In the genomic region with DNA sequence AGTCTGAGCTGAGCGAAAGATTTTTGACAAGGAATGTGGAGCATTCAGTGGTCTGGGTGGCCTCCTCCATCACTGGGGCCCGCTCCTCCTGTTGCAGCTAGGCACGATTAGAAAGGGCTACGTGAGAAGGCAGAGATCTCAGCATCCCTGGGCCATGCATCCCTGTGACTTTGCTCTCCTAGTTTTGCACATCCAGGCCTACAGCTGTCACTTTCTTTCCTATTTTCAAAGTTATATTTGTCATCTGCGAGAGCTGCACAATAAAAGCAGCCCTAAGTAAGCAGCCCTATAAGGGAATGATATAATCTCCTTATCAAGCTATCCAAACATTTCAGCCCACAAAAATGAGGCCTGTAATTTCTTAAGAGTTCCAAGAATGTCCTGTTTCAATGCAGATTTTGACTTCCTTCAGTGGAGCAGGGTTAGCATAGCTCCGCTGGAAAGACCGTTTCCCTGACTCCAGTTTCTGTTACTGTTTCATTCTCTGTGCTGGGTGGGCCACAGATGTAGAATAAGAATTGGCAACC, we compare ENCODE assay signal across 11 mouse cellular contexts.
DNase-seq lines count a peak whose midpoint lies in the region; ATAC-seq and TF ChIP-seq lines count a peak whose summit lies in the region.
"Had no signal": no experiment of that assay in that cellular context is flagged by ENCODE, and none has a peak within 500 bp of the region (broad histone marks: within the 10 kb centered on the region; RNA-seq: fewer than 3 reads in every experiment).

No protein-coding gene starts in this region.

- H3K27me3 ChIP-seq in embryonic facial prominence, embryonic 14.5 days (replicated peaks; ENCODE audit: control insufficient read depth, insufficient read depth, low read length) = no peaks in the 10 kb centered on the region
- no peaks in the 10 kb centered on the region for H3K27me3 ChIP-seq in limb, embryonic 15.5 days
- no peaks in the 10 kb centered on the region for H3K27me3 ChIP-seq in forebrain, postnatal 0 days (ENCODE audit: insufficient read depth, low read length)

- peak; percentile 78 for ATAC-seq in embryonic facial prominence, embryonic 14.5 days (ENCODE audit: low read depth)
- 0 out of 2 replicates have a peak, but pooled peaks have one; percentile 32 for ATAC-seq in limb, embryonic 15.5 days (ENCODE audit: insufficient number of reproducible peaks, low FRiP score, low TSS enrichment, low read depth)
- no peak for ATAC-seq in forebrain, postnatal 0 days

- WGBS in embryonic facial prominence, embryonic 14.5 days = 20% methylated on average over 7 of the region's 7 CpGs
- WGBS in limb, embryonic 15.5 days = 20% methylated on average over 7 of the region's 7 CpGs
- WGBS in forebrain, postnatal 0 days = 82% methylated on average over 7 of the region's 7 CpGs

- H3K27ac ChIP-seq in embryonic facial prominence, embryonic 14.5 days (replicated peaks; ENCODE audit: low read depth, low read length) = peak overlapping the region; percentile 100
- H3K27ac ChIP-seq in limb, embryonic 15.5 days = peak overlapping the region; percentile 88
- H3K27ac ChIP-seq in forebrain, postnatal 0 days (ENCODE audit: low read depth, low read length) = no peak overlapping the region
- H3K27ac ChIP-seq: forebrain, embryonic 10.5 days had no signal

- H3K9ac ChIP-seq in embryonic facial prominence, embryonic 14.5 days (ENCODE audit: low read depth, low read length) = peak overlapping the region; percentile 51
- H3K9ac ChIP-seq in limb, embryonic 15.5 days = no peak overlapping the region
- H3K9ac ChIP-seq in forebrain, postnatal 0 days = no peak overlapping the region

- no peak for TF ChIP-seq CTCF in forebrain, postnatal 0 days (IDR thresholded peaks at IDR 0.05; ENCODE audit: low read depth)

- H3K4me3 ChIP-seq in embryonic facial prominence, embryonic 14.5 days (ENCODE audit: low read depth, low read length) = no peak overlapping the region
- no peak overlapping the region for H3K4me3 ChIP-seq in limb, embryonic 15.5 days
- no peak overlapping the region for H3K4me3 ChIP-seq in forebrain, postnatal 0 days (ENCODE audit: low read depth, low read length)
- H3K4me3 ChIP-seq: forebrain, embryonic 10.5 days had no signal

- no peaks in the 10 kb centered on the region for H3K9me3 ChIP-seq in embryonic facial prominence, embryonic 14.5 days (ENCODE audit: control insufficient read depth, low read length)
- H3K9me3 ChIP-seq in limb, embryonic 15.5 days = no peaks in the 10 kb centered on the region
- H3K9me3 ChIP-seq in forebrain, postnatal 0 days (ENCODE audit: low read length) = no peaks in the 10 kb centered on the region
- H3K9me3 ChIP-seq: forebrain, embryonic 10.5 days had no signal

- peak; percentile 76 for DNase-seq in heart, adult 11 months
- DNase-seq in heart, adult 8-10 months (ENCODE audit: low spot score) = no peak
- peak; percentile 21 for DNase-seq in kidney, postnatal 10 days
- no peak for DNase-seq in kidney, adult 9 months
- peak; percentile 82 for DNase-seq in embryonic facial prominence, embryonic 14.5 days (ENCODE audit: low spot score)
- DNase-seq in forebrain, postnatal 0 days = no peak
- DNase-seq in left cerebral cortex, adult 8-10 months (ENCODE audit: low spot score in 2 of 2) = no peak
- DNase-seq: cerebellum, adult 2 months; gastrocnemius, postnatal 25 days had no signal

- peaks cover 12% of the 10 kb centered on the region for H3K36me3 ChIP-seq in embryonic facial prominence, embryonic 14.5 days (ENCODE audit: control insufficient read depth, insufficient read depth, low read length)
- no peaks in the 10 kb centered on the region for H3K36me3 ChIP-seq in limb, embryonic 15.5 days
- no peaks in the 10 kb centered on the region for H3K36me3 ChIP-seq in forebrain, postnatal 0 days (ENCODE audit: insufficient read depth)
- H3K36me3 ChIP-seq: forebrain, embryonic 10.5 days had no signal

- no peak overlapping the region for H3K4me2 ChIP-seq in embryonic facial prominence, embryonic 14.5 days (ENCODE audit: low read depth, low read length)
- no peak overlapping the region for H3K4me2 ChIP-seq in limb, embryonic 15.5 days
- no peak overlapping the region for H3K4me2 ChIP-seq in forebrain, postnatal 0 days (ENCODE audit: low read depth)

- H3K4me1 ChIP-seq in embryonic facial prominence, embryonic 14.5 days (ENCODE audit: control insufficient read depth, insufficient read depth, low read length) = peaks cover 12% of the 10 kb centered on the region
- H3K4me1 ChIP-seq in limb, embryonic 15.5 days = peaks cover 13% of the 10 kb centered on the region
- H3K4me1 ChIP-seq in forebrain, postnatal 0 days (ENCODE audit: insufficient read depth) = no peaks in the 10 kb centered on the region

Comparison
In these comparisons a context has a peak if more than half of its experiments do, and no peak if none do; other contexts are left out.
1. DNase-seq: peak in heart, adult 11 months (single experiment), kidney, postnatal 10 days (single experiment) and embryonic facial prominence, embryonic 14.5 days (single experiment); none in heart, adult 8-10 months (single experiment), kidney, adult 9 months (single experiment), forebrain, postnatal 0 days (single experiment) and left cerebral cortex, adult 8-10 months (0 of 2).